Mouse (Mus musculus) liver, embryonic 14.5 days (tissue): Measurements from ENCODE around the gene Prlr. TPM values are rescaled to one million over a fixed set of nuclear protein-coding genes. Genes with fewer than 3 reads are reported as not detected.

Source experiments
- ATAC-seq: fragments of 200-750 bp; cut with Nextera tagmentation; 2 replicates; pipeline ENCODE4 v1.8.0; 2017; ENCODE audit warnings: moderate number of reproducible peaks, mild to moderate bottlenecking, moderate library complexity; ENCODE audit not compliant: insufficient read depth
- DNase-seq, 3 experiments: peaks; one replicate each; pipeline ENCODE4 v3.0.0-alpha.2; 2012 to 2013; ENCODE audit warnings: low read depth in 3 of 3, low spot score in 3 of 3
- H3K27ac ChIP-seq: fragments of 300-500 bp; sonication (generic); 2 replicates; pipeline ENCODE4 v1.5.1; 2014; ENCODE audit warnings: moderate library complexity, mild to moderate bottlenecking, control low read depth, inconsistent platforms
- H3K27me3 ChIP-seq: fragments of 300-500 bp; sonication (generic); 2 replicates; pipeline ENCODE4 v1.6.1; 2014; ENCODE audit warnings: mild to moderate bottlenecking, low read length, moderate library complexity; ENCODE audit not compliant: control insufficient read depth, insufficient read depth
- H3K36me3 ChIP-seq: fragments of 300-500 bp; sonication (generic); replicated peaks from 2 replicates; pipeline ENCODE4 v1.6.1; 2014; ENCODE audit warnings: low read depth; ENCODE audit not compliant: control insufficient read depth, insufficient read depth
- H3K4me1 ChIP-seq, 2 experiments: fragments of 200-500 bp in 1 of 2; fragments of 300-500 bp in 1 of 2; sonication (generic) in 1 of 2; replicated peaks; 2 replicates each; pipeline ENCODE4 v1.6.1; 2012 to 2014; ENCODE audit warnings: antibody characterized with exemption in 1 of 2, inconsistent platforms in 1 of 2, low read length in 1 of 2; ENCODE audit not compliant: control insufficient read depth in 2 of 2, insufficient read depth in 2 of 2
- H3K4me2 ChIP-seq: fragments of 300-500 bp; sonication (generic); 2 replicates; pipeline ENCODE4 v1.6.1; 2014; ENCODE audit warnings: low read depth, mild to moderate bottlenecking, control low read depth, moderate library complexity
- H3K4me3 ChIP-seq, 2 experiments: fragments of 200-500 bp in 1 of 2; fragments of 300-500 bp in 1 of 2; sonication (generic) in 1 of 2; 2 replicates each; pipeline ENCODE4 v1.5.1; 2012 to 2014; ENCODE audit warnings: low read depth in 2 of 2, low read length in 2 of 2, mild to moderate bottlenecking in 2 of 2, control low read depth in 1 of 2, inconsistent platforms in 1 of 2, moderate library complexity in 1 of 2; ENCODE audit not compliant: insufficient read depth in 1 of 2
- H3K9ac ChIP-seq: fragments of 300-500 bp; sonication (generic); replicated peaks from 2 replicates; pipeline ENCODE4 v1.6.1; 2014; ENCODE audit warnings: mild to moderate bottlenecking, control low read depth, moderate library complexity
- H3K9me3 ChIP-seq: fragments of 300-500 bp; sonication (generic); 2 replicates; pipeline ENCODE4 v1.6.1; 2016; ENCODE audit warnings: low read length, mixed read lengths; ENCODE audit not compliant: control insufficient read depth
- CTCF ChIP-seq: IDR thresholded peaks from 2 replicates; pipeline ENCODE4 v1.5.1; 2016; ENCODE audit warnings: antibody characterized with exemption, low read depth, control low read depth
- EP300 ChIP-seq: IDR thresholded peaks from 2 replicates; pipeline ENCODE4 v1.6.1; 2016; ENCODE audit warnings: antibody characterized with exemption, low read depth
- WGBS: fragments of 180-500 bp; shearing (Covaris S2); extraction: QIAGEN DNeasy Blood & Tissue Kit; methylation state at CpG from one replicate; pipeline ENCODE4 v1.1.7; 2014; ENCODE audit not compliant: insufficient replicate concordance; 5-methylcytosine and 5-hydroxymethylcytosine counted together
- polyA plus RNA-seq, 2 experiments: library from polyadenylated mRNA; depleted of rRNA in 1 of 2; stranded (reverse) in 1 of 2; unstranded in 1 of 2; fragments of >200 nt; fragmentation: Nextera tagmentation in 1 of 2; extraction: Ambion mirVana in 1 of 2; gene quantifications; 2 replicates each; pipeline versions ENCODE4 v1.2.1 to v1.2.3; 2012 to 2014

Prlr gene
- polyA plus RNA-seq, 2 experiments: under 0.01 to 0.04 TPM

- Histone ChIP-seq H3K4me3 (no peak overlapping the region), H3K27ac (no peak overlapping the region), H3K9ac (no peak overlapping the region), H3K27me3 (no peaks in the 10 kb centered on the region), H3K4me2 (no peak overlapping the region), H3K4me1 (no peaks in the 10 kb centered on the region), H3K36me3 (no peaks in the 10 kb centered on the region), H3K9me3 (no peaks in the 10 kb centered on the region)
- TF ChIP-seq CTCF: no peak
- TF ChIP-seq EP300: no peak
- ATAC-seq (no peak), DNase-seq (no peak)
Measured at GRCm38 (mm10) chr15:10211992-10212391, 35.0 kb downstream of the Prlr start.

GRCm38 (mm10) chr15:10213213-10213612 lies 36.2 kb downstream of the Prlr start:
- no peaks in the 10 kb centered on the region for H3K36me3 ChIP-seq
- H3K4me3 ChIP-seq: no peak overlapping the region
- DNase-seq (no peak), ATAC-seq (no peak)
- WGBS: 57% methylated on average over 6 of the region's 6 CpGs
- no peaks in the 10 kb centered on the region for H3K27me3 ChIP-seq
- no peak for TF ChIP-seq EP300
- TF ChIP-seq CTCF: no peak
- no peaks in the 10 kb centered on the region for H3K9me3 ChIP-seq
- no peak overlapping the region for H3K4me2 ChIP-seq
- no peaks in the 10 kb centered on the region for H3K4me1 ChIP-seq
- no peak overlapping the region for H3K9ac ChIP-seq
- H3K27ac ChIP-seq: no peak overlapping the region

- Histone ChIP-seq H3K27ac (no peak overlapping the region), H3K36me3 (no peaks in the 10 kb centered on the region), H3K4me1 (no peaks in the 10 kb centered on the region), H3K4me3 (no peak overlapping the region), H3K9me3 (no peaks in the 10 kb centered on the region), H3K27me3 (no peaks in the 10 kb centered on the region), H3K9ac (no peak overlapping the region), H3K4me2 (no peak overlapping the region)
- 44% methylated on average over 3 of the region's 3 CpGs for WGBS
- TF ChIP-seq CTCF (no peak), EP300 (no peak)
- no peak for ATAC-seq
- no peak for DNase-seq
Measured at GRCm38 (mm10) chr15:10213710-10214109, 36.7 kb downstream of the Prlr start.

- DNase-seq (no peak), ATAC-seq (no peak)
- H3K4me1 ChIP-seq: no peaks in the 10 kb centered on the region
- H3K27me3 ChIP-seq: no peaks in the 10 kb centered on the region
- no peak overlapping the region for H3K4me2 ChIP-seq
- TF ChIP-seq CTCF (no peak), EP300 (no peak)
- no peaks in the 10 kb centered on the region for H3K9me3 ChIP-seq
- no peak overlapping the region for H3K4me3 ChIP-seq
- no peak overlapping the region for H3K9ac ChIP-seq
- H3K27ac ChIP-seq: no peak overlapping the region
- no peaks in the 10 kb centered on the region for H3K36me3 ChIP-seq
- WGBS: 64% methylated on average over 8 of the region's 8 CpGs
Measured at GRCm38 (mm10) chr15:10215719-10216118, 38.7 kb downstream of the Prlr start.

GRCm38 (mm10) chr15:10216189-10216588 lies 39.2 kb downstream of the Prlr start:
- H3K27ac ChIP-seq: no peak overlapping the region
- TF ChIP-seq CTCF (no peak), EP300 (no peak)
- no peak overlapping the region for H3K9ac ChIP-seq
- H3K4me3 ChIP-seq: no peak overlapping the region
- no peaks in the 10 kb centered on the region for H3K9me3 ChIP-seq
- DNase-seq (no peak), ATAC-seq (no peak)
- no peaks in the 10 kb centered on the region for H3K27me3 ChIP-seq
- 62% methylated on average over 4 of the region's 4 CpGs for WGBS
- H3K36me3 ChIP-seq: no peaks in the 10 kb centered on the region
- no peak overlapping the region for H3K4me2 ChIP-seq
- no peaks in the 10 kb centered on the region for H3K4me1 ChIP-seq
